Comparison of ENCODE assay signal across 12 mouse cellular contexts in genomic region chr3:51901151-51901550, GRCm38 (mm10).
A peak's percentile ranks its signal among the peaks of the same experiment; 100 is the strongest.
DNase-seq lines count a peak whose midpoint lies in the region; ATAC-seq and TF ChIP-seq lines count a peak whose summit lies in the region.
"Had no signal": no experiment of that assay in that cellular context is flagged by ENCODE, and none has a peak within 500 bp of the region (broad histone marks: within the 10 kb centered on the region; RNA-seq: fewer than 3 reads in every experiment).

No protein-coding gene starts in this region.

- TF ChIP-seq POLR2A in cerebellum, adult 2 months (IDR thresholded peaks at IDR 0.05; ENCODE audit: borderline replicate concordance, insufficient read depth, low read length): no peak

- H3K4me3 ChIP-seq in heart, embryonic 10.5 days: no peak overlapping the region
- no peak overlapping the region for H3K4me3 ChIP-seq in heart, embryonic 11.5 days (ENCODE audit: low read depth, low read length)
- no peak overlapping the region for H3K4me3 ChIP-seq in midbrain, embryonic 13.5 days (replicated peaks)
- H3K4me3 ChIP-seq in midbrain, embryonic 11.5 days (ENCODE audit: low read depth, low read length): no peak overlapping the region
- no peak overlapping the region for H3K4me3 ChIP-seq in limb, embryonic 12.5 days (replicated peaks)
- no peak overlapping the region for H3K4me3 ChIP-seq in stomach, postnatal 0 days (ENCODE audit: low read depth, low read length)
- no peak overlapping the region for H3K4me3 ChIP-seq in cerebellum, adult 2 months (replicated peaks; ENCODE audit: insufficient read depth, low read depth, low read length)

- WGBS in heart, embryonic 10.5 days: 36% methylated on average over 2 of the region's 2 CpGs
- whole genome bisulfite sequencing in heart, embryonic 11.5 days (ENCODE audit: insufficient replicate concordance): 48% methylated on average over 2 of the region's 2 CpGs
- 65% methylated on average over 2 of the region's 2 CpGs for WGBS in midbrain, embryonic 13.5 days
- WGBS in midbrain, embryonic 11.5 days: 64% methylated on average over 2 of the region's 2 CpGs
- 47% methylated on average over 2 of the region's 2 CpGs for WGBS in limb, embryonic 12.5 days
- WGBS in stomach, postnatal 0 days: 25% methylated on average over 2 of the region's 2 CpGs
- 87% methylated on average over 2 of the region's 2 CpGs for WGBS in cerebellum, adult 2 months

- no peak overlapping the region for H3K9ac ChIP-seq in heart, embryonic 11.5 days (ENCODE audit: low read depth, low read length)
- no peak overlapping the region for H3K9ac ChIP-seq in midbrain, embryonic 13.5 days (replicated peaks)
- H3K9ac ChIP-seq in midbrain, embryonic 11.5 days (ENCODE audit: low read length): no peak overlapping the region
- no peak overlapping the region for H3K9ac ChIP-seq in limb, embryonic 12.5 days (replicated peaks)
- no peak overlapping the region for H3K9ac ChIP-seq in stomach, postnatal 0 days (ENCODE audit: low read length)

- no peak for TF ChIP-seq CTCF in stomach, postnatal 0 days (IDR thresholded peaks at IDR 0.05; ENCODE audit: low read depth)
- TF ChIP-seq CTCF in cerebellum, adult 2 months (IDR thresholded peaks at IDR 0.05; ENCODE audit: borderline replicate concordance, insufficient read depth, low read depth, low read length): no peak

- DNase-seq in heart, embryonic 10.5 days (ENCODE audit: low spot score): no peak
- no peak for DNase-seq in midbrain, embryonic 11.5 days (ENCODE audit: low spot score, missing footprints)
- DNase-seq in stomach, postnatal 0 days (ENCODE audit: low spot score): no peak
- no peak for DNase-seq in cerebellum, adult 2 months
- DNase-seq: cerebellum, postnatal 10 days; kidney, adult 8-10 months; lung, adult 2 months; thymus, postnatal 25 days had no signal

- H3K36me3 ChIP-seq in heart, embryonic 10.5 days: no peaks in the 10 kb centered on the region
- H3K36me3 ChIP-seq in heart, embryonic 11.5 days (ENCODE audit: control insufficient read depth, insufficient read depth, low read length): 0 out of 2 replicates have a peak, but pooled peaks cover 2% of the 10 kb centered on the region
- H3K36me3 ChIP-seq in midbrain, embryonic 13.5 days: no peaks in the 10 kb centered on the region
- no peaks in the 10 kb centered on the region for H3K36me3 ChIP-seq in midbrain, embryonic 11.5 days (ENCODE audit: control insufficient read depth, insufficient read depth, low read length)
- no peaks in the 10 kb centered on the region for H3K36me3 ChIP-seq in limb, embryonic 12.5 days
- H3K36me3 ChIP-seq in stomach, postnatal 0 days (ENCODE audit: control insufficient read depth, insufficient read depth, low read length): no peaks in the 10 kb centered on the region

- H3K27ac ChIP-seq in heart, embryonic 10.5 days: peak overlapping the region; percentile 53
- H3K27ac ChIP-seq in heart, embryonic 11.5 days (ENCODE audit: low read depth, low read length): no peak overlapping the region
- H3K27ac ChIP-seq in midbrain, embryonic 13.5 days: peak overlapping the region; percentile 17; the same call in 1 of the 2 replicates
- H3K27ac ChIP-seq in midbrain, embryonic 11.5 days (ENCODE audit: low read depth, low read length): no peak overlapping the region
- peak overlapping the region; percentile 42 for H3K27ac ChIP-seq in limb, embryonic 12.5 days
- no peak overlapping the region for H3K27ac ChIP-seq in stomach, postnatal 0 days (replicated peaks)
- no peak overlapping the region for H3K27ac ChIP-seq in cerebellum, adult 2 months (ENCODE audit: insufficient read depth, low read length)

- no peak overlapping the region for H3K4me2 ChIP-seq in heart, embryonic 11.5 days
- H3K4me2 ChIP-seq in midbrain, embryonic 13.5 days (replicated peaks): no peak overlapping the region
- H3K4me2 ChIP-seq in midbrain, embryonic 11.5 days: no peak overlapping the region
- H3K4me2 ChIP-seq in limb, embryonic 12.5 days: no peak overlapping the region
- H3K4me2 ChIP-seq in stomach, postnatal 0 days (replicated peaks; ENCODE audit: low read depth): no peak overlapping the region

- no peaks in the 10 kb centered on the region for H3K27me3 ChIP-seq in heart, embryonic 10.5 days (ENCODE audit: insufficient read depth, poor library complexity, severe bottlenecking)
- no peaks in the 10 kb centered on the region for H3K27me3 ChIP-seq in heart, embryonic 11.5 days (ENCODE audit: control insufficient read depth, insufficient read depth, low read length)
- no peaks in the 10 kb centered on the region for H3K27me3 ChIP-seq in midbrain, embryonic 13.5 days
- no peaks in the 10 kb centered on the region for H3K27me3 ChIP-seq in midbrain, embryonic 11.5 days (ENCODE audit: control insufficient read depth, insufficient read depth, low read length)
- H3K27me3 ChIP-seq in limb, embryonic 12.5 days: no peaks in the 10 kb centered on the region
- no peaks in the 10 kb centered on the region for H3K27me3 ChIP-seq in stomach, postnatal 0 days (ENCODE audit: control insufficient read depth, insufficient read depth, low read length)
- H3K27me3 ChIP-seq in cerebellum, adult 2 months (ENCODE audit: control insufficient read depth, insufficient read depth, low read length): no peaks in the 10 kb centered on the region

- no peak for TF ChIP-seq EP300 in stomach, postnatal 0 days (optimal IDR thresholded peaks at IDR 0.05)

- peaks cover 27% of the 10 kb centered on the region for H3K4me1 ChIP-seq in heart, embryonic 10.5 days
- H3K4me1 ChIP-seq in heart, embryonic 11.5 days (ENCODE audit: control insufficient read depth, insufficient read depth, low read length): peaks cover 11% of the 10 kb centered on the region
- H3K4me1 ChIP-seq in midbrain, embryonic 13.5 days (replicated peaks): peaks cover 28% of the 10 kb centered on the region
- peaks cover 2% of the 10 kb centered on the region; the same call in 1 of the 2 replicates for H3K4me1 ChIP-seq in midbrain, embryonic 11.5 days (ENCODE audit: control insufficient read depth, insufficient read depth, low read length)
- H3K4me1 ChIP-seq in limb, embryonic 12.5 days (replicated peaks): peaks cover 27% of the 10 kb centered on the region
- H3K4me1 ChIP-seq in stomach, postnatal 0 days (replicated peaks; ENCODE audit: control insufficient read depth, insufficient read depth): 0 out of 2 replicates have a peak, but pooled peaks cover 5% of the 10 kb centered on the region
- H3K4me1 ChIP-seq in cerebellum, adult 2 months (ENCODE audit: control insufficient read depth, insufficient read depth, low read length): no peaks in the 10 kb centered on the region; the same call in 1 of the 2 replicates

- no peaks in the 10 kb centered on the region for H3K9me3 ChIP-seq in heart, embryonic 10.5 days
- no peaks in the 10 kb centered on the region for H3K9me3 ChIP-seq in heart, embryonic 11.5 days (replicated peaks; ENCODE audit: control insufficient read depth, low read length)
- H3K9me3 ChIP-seq in midbrain, embryonic 13.5 days: no peaks in the 10 kb centered on the region; the same call in 1 of the 2 replicates
- no peaks in the 10 kb centered on the region for H3K9me3 ChIP-seq in midbrain, embryonic 11.5 days (ENCODE audit: control insufficient read depth, low read length)
- H3K9me3 ChIP-seq in limb, embryonic 12.5 days: no peaks in the 10 kb centered on the region
- no peaks in the 10 kb centered on the region for H3K9me3 ChIP-seq in stomach, postnatal 0 days (ENCODE audit: control insufficient read depth, low read length)

- ATAC-seq in heart, embryonic 11.5 days (replicated peaks; ENCODE audit: insufficient number of reproducible peaks, low FRiP score, low TSS enrichment): no peak
- no peak for ATAC-seq in midbrain, embryonic 13.5 days
- no peak for ATAC-seq in midbrain, embryonic 11.5 days (ENCODE audit: low FRiP score)
- no peak for ATAC-seq in limb, embryonic 12.5 days (ENCODE audit: insufficient number of reproducible peaks, insufficient read depth, low FRiP score, low TSS enrichment, low read depth)
- peak; percentile 61 for ATAC-seq in stomach, postnatal 0 days (ENCODE audit: low FRiP score, low TSS enrichment)
- no peak for ATAC-seq in granulocyte monocyte progenitor cell, adult 5-6 weeks (replicated peaks; ENCODE audit: poor library complexity, severe bottlenecking)

Comparison
In these comparisons a context has a peak if more than half of its experiments do, and no peak if none do; other contexts are left out.
1. H3K27ac ChIP-seq: peak in heart, embryonic 10.5 days (single experiment), midbrain, embryonic 13.5 days (single experiment) and limb, embryonic 12.5 days (single experiment); none in heart, embryonic 11.5 days (single experiment), midbrain, embryonic 11.5 days (single experiment), stomach, postnatal 0 days (single experiment) and cerebellum, adult 2 months (single experiment).